Mouse (Mus musculus) heart, embryonic 11.5 days (tissue): ENCODE results near the gene Primpol. TPM values are rescaled to one million over a fixed set of nuclear protein-coding genes. Genes with fewer than 3 reads are reported as not detected.

Experiments
- ATAC-seq: fragments of 200-750 bp; cut with Nextera tagmentation; replicated peaks from 2 replicates; pipeline ENCODE4 v1.8.0; 2017; ENCODE audit warnings: moderate library complexity; ENCODE audit not compliant: insufficient number of reproducible peaks, low FRiP score, low TSS enrichment
- H3K27ac ChIP-seq: fragments of 300-500 bp; sonication (generic); 2 replicates; pipeline ENCODE4 v1.5.1; 2014; ENCODE audit warnings: mild to moderate bottlenecking, low read depth, low read length
- H3K27me3 ChIP-seq: fragments of 300-500 bp; sonication (generic); 2 replicates; pipeline ENCODE4 v1.6.1; 2014; ENCODE audit warnings: mild to moderate bottlenecking, low read length, mixed read lengths; ENCODE audit not compliant: control insufficient read depth, insufficient read depth
- H3K36me3 ChIP-seq: fragments of 300-500 bp; sonication (generic); 2 replicates; pipeline ENCODE4 v1.6.1; 2014; ENCODE audit warnings: mild to moderate bottlenecking, low read length, moderate library complexity, mixed read lengths; ENCODE audit not compliant: control insufficient read depth, insufficient read depth
- H3K4me1 ChIP-seq: fragments of 300-500 bp; sonication (generic); 2 replicates; pipeline ENCODE4 v1.6.1; 2014; ENCODE audit warnings: low read length; ENCODE audit not compliant: control insufficient read depth, insufficient read depth
- H3K4me2 ChIP-seq: fragments of 300-500 bp; sonication (generic); 2 replicates; pipeline ENCODE4 v1.6.1; 2014; ENCODE audit warnings: mild to moderate bottlenecking, moderate library complexity
- H3K4me3 ChIP-seq: fragments of 300-500 bp; sonication (generic); 2 replicates; pipeline ENCODE4 v1.5.1; 2014; ENCODE audit warnings: low read depth, low read length
- H3K9ac ChIP-seq: fragments of 300-500 bp; sonication (generic); 2 replicates; pipeline ENCODE4 v1.6.1; 2014; ENCODE audit warnings: mild to moderate bottlenecking, low read depth, low read length, moderate library complexity
- H3K9me3 ChIP-seq: fragments of 300-500 bp; sonication (generic); replicated peaks from 2 replicates; pipeline ENCODE4 v1.6.1; 2016; ENCODE audit warnings: low read length; ENCODE audit not compliant: control insufficient read depth
- WGBS: fragments of 180-500 bp; shearing (Covaris S2); extraction: QIAGEN DNeasy Blood & Tissue Kit; methylation state at CpG from one replicate; pipeline ENCODE4 v1.1.7; 2014; ENCODE audit not compliant: insufficient replicate concordance; 5-methylcytosine and 5-hydroxymethylcytosine counted together
- polyA plus RNA-seq: library from polyadenylated mRNA; unstranded; fragments of >200 nt; fragmentation: Nextera tagmentation; extraction: Ambion mirVana; gene quantifications from 2 replicates; pipeline ENCODE4 v1.2.1, GENCODE M21; 2014

Gene Primpol
- 9.7 and 10.8 TPM in 2 replicates for polyA plus RNA-seq

DNA sequence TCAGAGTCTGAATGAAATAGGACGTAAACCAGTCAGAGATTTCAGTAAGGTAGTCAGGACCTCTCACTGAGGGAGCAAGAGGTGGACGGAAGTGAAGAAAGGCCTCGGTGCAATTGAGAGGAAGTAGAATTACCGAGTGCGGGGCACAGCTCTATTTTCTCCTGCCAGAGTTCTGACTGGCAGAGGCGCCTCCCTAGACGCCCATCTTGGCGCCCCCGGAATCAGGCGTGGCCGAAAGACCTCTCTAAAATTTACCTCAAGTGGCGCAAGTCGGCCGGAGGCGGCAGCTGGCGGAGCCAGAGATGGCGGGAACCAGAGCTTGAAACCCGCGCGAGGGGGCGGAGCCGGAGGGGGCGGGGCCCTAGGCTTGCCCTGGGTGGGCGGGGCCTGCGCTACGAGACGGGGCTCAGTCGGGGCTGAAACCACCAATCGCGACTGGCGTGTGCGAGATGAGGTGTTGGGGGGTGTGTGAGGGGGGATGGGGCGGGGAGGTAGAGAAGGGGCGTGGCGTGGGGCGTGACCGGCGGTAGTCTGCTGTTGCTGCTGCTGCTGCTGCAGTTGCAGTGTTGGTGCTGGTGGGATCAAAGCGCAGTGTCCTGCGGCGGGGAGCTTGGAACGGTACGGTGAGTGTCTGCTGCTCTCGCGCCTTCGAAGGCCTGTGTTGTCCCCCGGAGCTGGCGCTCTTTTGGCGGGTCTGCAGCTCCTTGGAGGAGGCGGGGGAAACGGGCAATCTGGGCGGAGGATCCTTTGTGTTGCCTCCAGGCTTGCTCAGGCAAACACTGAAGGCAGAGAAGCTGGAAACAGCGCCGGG, at the start of gene Primpol, which contains the start of gene Casp3:
Primpol (minus strand) TSS at position 334 of the 811 bp plus-strand sequence.
Casp3 (plus strand) TSS at position 413 of the 811 bp plus-strand sequence.
- ATAC-seq: peak; percentile 96
- peak within 1 kb of the TSS; percentile 88 for H3K27ac ChIP-seq
- under 1% methylated on average over 54 of the region's 54 CpGs for WGBS

GRCm38 (mm10) chr8:46655919-46656318, 38.9 kb upstream of the Primpol start:
- H3K4me2 ChIP-seq: no peak overlapping the region
- H3K4me3 ChIP-seq: no peak overlapping the region
- WGBS: 86% methylated on average over 2 of the region's 2 CpGs
- H3K4me1 ChIP-seq: no peaks in the 10 kb centered on the region
- H3K27me3 ChIP-seq: no peaks in the 10 kb centered on the region
- H3K36me3 ChIP-seq: no peaks in the 10 kb centered on the region
- H3K27ac ChIP-seq: no peak overlapping the region
- ATAC-seq: no peak
- no peaks in the 10 kb centered on the region for H3K9me3 ChIP-seq
- H3K9ac ChIP-seq: no peak overlapping the region

More for the DNA sequence above, at the start of gene Primpol, which contains the start of gene Casp3:
- Histone ChIP-seq H3K4me3 (peak within 1 kb of the TSS; percentile 81), H3K9ac (peak within 1 kb of the TSS; percentile 87), H3K27me3 (no peaks in the 10 kb centered on the region), H3K4me1 (peaks cover 8% of the 10 kb centered on the region), H3K9me3 (no peaks in the 10 kb centered on the region), H3K4me2 (peak within 1 kb of the TSS; percentile 92), H3K36me3 (no peaks in the 10 kb centered on the region)

DNA sequence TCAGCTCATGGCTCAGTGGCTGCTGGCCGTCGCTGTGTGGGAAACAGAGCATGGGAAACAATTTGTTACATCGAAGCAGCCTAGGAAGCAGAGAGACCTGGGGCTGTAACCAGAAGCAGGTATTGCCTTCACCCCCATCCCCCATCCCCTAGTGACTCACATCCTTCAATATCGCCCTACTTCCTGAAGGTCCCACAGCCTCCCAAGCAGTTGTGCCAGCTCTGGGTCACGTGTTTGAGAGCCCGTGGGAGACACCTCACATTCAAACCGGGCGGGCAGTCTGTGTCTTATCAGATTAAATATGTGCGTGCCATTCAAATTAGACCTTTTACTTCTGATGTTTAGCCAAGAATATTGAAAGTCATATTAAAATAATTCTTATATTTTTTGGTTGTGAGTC, 34.9 kb upstream of the Primpol start:
- Histone ChIP-seq H3K27ac (no peak overlapping the region), H3K4me2 (no peak overlapping the region), H3K27me3 (no peaks in the 10 kb centered on the region), H3K4me1 (no peaks in the 10 kb centered on the region), H3K36me3 (no peaks in the 10 kb centered on the region), H3K9ac (no peak overlapping the region), H3K9me3 (no peaks in the 10 kb centered on the region), H3K4me3 (no peak overlapping the region)
- ATAC-seq: no peak
- 62% methylated on average over 9 of the region's 9 CpGs for WGBS

- Histone ChIP-seq H3K4me1 (no peaks in the 10 kb centered on the region), H3K36me3 (no peaks in the 10 kb centered on the region), H3K27ac (no peak overlapping the region), H3K9ac (no peak overlapping the region), H3K4me3 (no peak overlapping the region), H3K27me3 (no peaks in the 10 kb centered on the region), H3K9me3 (no peaks in the 10 kb centered on the region), H3K4me2 (no peak overlapping the region)
- 74% methylated on average over 4 of the region's 4 CpGs for WGBS
- ATAC-seq: no peak
Observed at GRCm38 (mm10) chr8:46648421-46648820, 31.4 kb upstream of the Primpol start.

DNA sequence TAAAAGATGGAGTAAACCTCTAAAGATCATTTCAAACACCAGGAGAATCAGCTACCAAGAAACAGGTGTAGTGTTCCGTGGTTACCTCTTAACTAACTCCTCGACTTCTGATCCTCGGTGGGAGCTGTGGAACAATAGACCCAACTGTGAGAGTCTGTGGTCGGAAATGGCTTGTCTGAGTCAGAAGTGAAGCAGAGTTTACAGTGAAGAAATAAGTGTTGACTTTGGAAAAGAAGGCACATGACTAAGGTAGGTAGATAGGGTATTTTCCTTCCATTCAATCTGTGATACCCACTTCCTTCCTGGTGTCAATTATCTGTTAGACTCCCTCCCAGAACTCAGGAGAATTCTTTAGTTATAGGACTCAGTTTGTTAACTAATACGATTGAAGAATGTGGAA, 24.3 kb upstream of the Primpol start:
- Histone ChIP-seq H3K4me3 (no peak overlapping the region), H3K36me3 (peaks cover 7% of the 10 kb centered on the region), H3K27ac (no peak overlapping the region), H3K4me2 (no peak overlapping the region), H3K27me3 (no peaks in the 10 kb centered on the region), H3K9ac (no peak overlapping the region), H3K9me3 (no peaks in the 10 kb centered on the region), H3K4me1 (no peaks in the 10 kb centered on the region)
- 62% methylated on average over 5 of the region's 5 CpGs for WGBS
- no peak for ATAC-seq

DNA sequence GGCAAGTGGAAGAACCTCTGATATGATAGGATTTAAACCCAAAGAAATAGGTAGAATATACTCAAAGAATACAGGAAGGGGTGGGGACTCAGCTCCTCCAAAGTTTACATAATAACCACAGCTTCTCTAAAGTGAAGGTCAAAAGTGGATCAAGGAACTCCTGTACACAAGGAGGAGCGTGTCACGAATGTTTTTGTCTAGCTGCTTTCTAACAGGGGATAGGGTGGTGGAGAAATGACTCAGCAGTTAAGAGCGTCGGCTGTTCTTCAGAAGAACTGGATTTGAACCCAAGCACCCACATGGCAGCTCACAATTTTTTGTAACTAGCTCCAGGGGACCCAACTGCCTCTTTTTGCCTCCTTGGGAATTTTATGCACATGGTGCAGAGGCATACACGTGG, 22.8 kb upstream of the Primpol start:
- Histone ChIP-seq H3K9ac (no peak overlapping the region), H3K4me3 (no peak overlapping the region), H3K9me3 (no peaks in the 10 kb centered on the region), H3K27ac (no peak overlapping the region), H3K27me3 (no peaks in the 10 kb centered on the region), H3K36me3 (peaks cover 17% of the 10 kb centered on the region), H3K4me1 (no peaks in the 10 kb centered on the region), H3K4me2 (no peak overlapping the region)
- WGBS: 83% methylated on average over 5 of the region's 5 CpGs
- no peak for ATAC-seq

DNA sequence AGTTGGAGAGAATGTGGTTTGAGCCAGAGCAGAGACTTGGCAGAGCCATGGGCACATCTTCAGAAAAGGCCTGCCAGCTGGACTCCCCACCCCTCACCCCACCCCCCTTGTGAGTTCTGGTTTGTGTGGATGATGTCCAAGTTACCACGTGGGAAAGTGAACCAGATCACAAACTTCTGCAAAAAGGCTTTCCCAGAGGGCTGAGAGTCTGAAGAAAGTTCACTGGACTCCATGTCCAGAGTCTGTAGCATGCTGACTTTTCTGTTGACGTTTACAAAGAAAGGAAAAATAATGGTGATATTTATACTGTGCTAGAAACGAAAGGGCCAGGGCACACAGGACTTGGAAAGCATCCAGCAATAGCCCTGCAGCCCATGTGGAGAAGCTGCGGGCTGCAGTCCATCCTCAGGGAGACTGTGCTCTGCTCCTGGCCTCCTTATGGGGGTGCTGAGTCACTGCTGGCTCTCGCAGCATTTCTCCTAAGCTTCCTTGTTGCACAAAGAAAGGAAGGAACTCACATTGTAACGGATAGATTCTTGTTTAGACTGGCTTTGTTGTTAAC, 22.1 kb upstream of the Primpol start:
- Histone ChIP-seq H3K9me3 (no peaks in the 10 kb centered on the region), H3K4me3 (no peak overlapping the region), H3K36me3 (peaks cover 20% of the 10 kb centered on the region), H3K4me1 (no peaks in the 10 kb centered on the region), H3K27me3 (no peaks in the 10 kb centered on the region), H3K27ac (no peak overlapping the region), H3K4me2 (no peak overlapping the region), H3K9ac (no peak overlapping the region)
- ATAC-seq: 0 out of 2 replicates have a peak, but pooled peaks have one; percentile 61
- WGBS: 54% methylated on average over 6 of the region's 6 CpGs

- 89% methylated on average over 4 of the region's 4 CpGs for WGBS
- Histone ChIP-seq H3K27me3 (no peaks in the 10 kb centered on the region), H3K36me3 (peaks cover 22% of the 10 kb centered on the region), H3K4me2 (no peak overlapping the region), H3K4me1 (no peaks in the 10 kb centered on the region), H3K9ac (no peak overlapping the region), H3K27ac (no peak overlapping the region), H3K9me3 (no peaks in the 10 kb centered on the region), H3K4me3 (no peak overlapping the region)
- no peak for ATAC-seq
Observed at GRCm38 (mm10) chr8:46630932-46631331, 13.9 kb upstream of the Primpol start.
